Mouse (Mus musculus) heart, adult 8-10 months (tissue): ENCODE measurements at regions not wholly inside any gene's neighbourhood (a gene's known extent, or its start where the extent isn't known, plus 50 kb on each side); places are given as distances from the start of the nearest gene placed in this dataset.
"Not testable (repeated sequence)": the region's sequence is repeated elsewhere in the genome, so short reads cannot be mapped to it uniquely, and the experiment has no call there.

Experiments
- DNase-seq: peaks from one replicate; pipeline ENCODE4 v3.0.0; 2022; ENCODE audit warnings: low spot score

DNA sequence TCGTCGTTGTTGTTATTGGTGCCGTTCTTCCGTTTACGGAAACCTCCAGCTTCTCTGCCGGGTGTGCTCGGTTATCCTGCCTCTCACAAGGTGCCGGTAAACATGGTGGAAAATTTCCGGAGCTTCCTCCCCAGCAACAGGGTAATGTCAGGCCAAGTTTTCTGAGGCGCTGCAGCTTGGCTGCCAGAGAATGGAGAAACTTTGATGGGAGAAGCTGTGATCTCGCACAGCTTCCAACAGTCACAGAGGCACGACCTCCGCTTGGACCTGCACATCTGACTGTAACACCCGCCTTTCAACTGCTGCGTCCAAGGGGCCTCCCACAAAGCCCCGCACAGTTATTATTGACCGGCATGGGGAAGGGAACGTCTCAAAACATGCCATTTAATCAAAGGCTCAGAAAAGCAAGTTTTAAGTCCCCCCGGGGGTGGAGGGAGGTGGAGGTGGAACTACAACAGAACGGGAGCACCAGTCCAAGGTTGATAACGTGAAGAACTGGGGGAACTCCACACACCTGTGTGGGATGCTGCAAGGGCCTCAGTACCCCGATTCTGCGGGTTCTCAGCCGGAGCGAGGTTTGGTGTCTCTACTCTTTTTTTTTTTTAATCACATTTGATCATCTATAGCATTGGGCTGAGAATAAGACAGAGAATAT is 299.1 kb downstream of the Vrk1 start:
- no peak for DNase-seq

DNA sequence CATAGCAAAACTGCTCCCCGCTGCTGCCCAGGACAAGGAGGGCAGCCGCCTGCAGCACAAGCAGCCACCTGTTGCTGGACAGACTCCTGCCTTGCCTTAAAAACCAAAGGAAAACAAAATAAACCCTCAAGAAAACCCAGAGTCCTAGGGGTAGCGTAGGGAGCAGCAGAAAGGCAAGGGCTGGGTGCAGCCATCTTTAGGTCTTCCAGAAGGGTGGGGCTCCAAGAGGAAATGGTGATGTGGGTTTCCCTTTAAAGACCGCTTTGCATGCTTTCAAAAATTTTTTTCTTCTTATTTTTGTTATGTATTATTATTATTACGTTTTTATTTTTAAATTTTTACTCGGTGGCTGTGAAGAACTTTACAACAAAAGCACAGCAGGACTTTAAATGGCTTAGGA is 300.1 kb downstream of the Vrk1 start:
- no peak for DNase-seq

DNA sequence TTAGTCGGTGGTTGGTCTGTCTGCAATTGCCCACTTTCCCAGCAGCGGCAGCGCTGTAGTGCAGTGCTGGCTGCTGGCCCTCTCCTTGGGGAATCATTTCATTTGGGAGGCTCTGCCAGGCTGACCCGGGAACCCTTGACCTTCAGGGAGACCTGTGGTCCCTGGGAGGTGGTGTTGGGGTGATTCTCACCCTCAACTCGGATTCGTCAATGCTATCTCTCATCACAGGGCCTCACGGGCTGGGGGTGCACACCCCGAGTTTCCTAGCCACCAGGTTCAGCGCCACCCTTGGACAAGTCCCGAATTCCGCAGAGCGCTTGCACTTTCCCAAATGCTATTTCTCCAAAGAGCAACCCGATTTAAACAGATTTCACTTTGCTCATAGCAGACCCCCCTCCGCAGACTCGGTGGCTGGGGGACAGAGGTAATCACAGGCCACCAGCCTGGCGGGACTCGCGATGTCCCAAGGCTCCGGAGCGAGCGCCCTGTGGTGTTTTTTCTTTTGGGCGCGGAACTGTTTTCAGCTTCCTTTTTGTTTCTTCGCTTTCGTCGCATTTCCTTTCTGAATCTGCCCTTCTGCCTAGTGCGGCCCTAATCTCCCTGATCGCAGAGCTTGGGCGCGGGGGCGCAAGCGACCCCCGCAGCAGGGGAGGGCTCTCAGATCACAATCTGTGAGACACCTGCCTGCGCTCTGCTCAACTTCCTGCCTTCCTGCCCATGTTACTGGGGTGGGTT is 300.7 kb downstream of the Vrk1 start:
- peak; percentile 3 for DNase-seq

DNA sequence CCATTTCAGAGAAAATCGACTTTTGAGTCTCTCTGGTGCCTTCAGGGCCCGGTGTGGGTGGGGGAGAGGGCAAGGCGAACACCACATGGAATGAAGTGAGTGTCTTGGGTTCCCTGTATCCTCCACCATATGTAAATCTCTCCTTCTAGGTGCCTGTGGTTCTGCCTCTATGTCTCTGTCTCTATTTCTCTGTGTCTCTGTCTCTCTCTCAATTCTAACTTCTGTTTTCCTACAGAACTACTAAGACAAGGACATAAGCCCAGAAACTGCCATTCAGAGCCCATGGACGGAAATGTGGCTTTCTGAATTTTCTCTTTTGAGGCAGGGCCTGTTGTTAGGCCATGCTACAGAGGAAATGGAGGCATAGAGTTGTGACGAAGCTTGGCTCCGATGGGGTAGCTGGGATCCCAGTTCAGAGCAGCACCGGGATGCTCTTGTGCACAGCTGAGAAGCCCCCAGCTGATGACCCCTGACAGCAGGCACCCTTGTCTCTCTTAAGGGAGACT is 301.3 kb downstream of the Vrk1 start:
- no peak for DNase-seq

GRCm38 (mm10) chr12:106311831-106312600 is 302.0 kb downstream of the Vrk1 start:
- no peak for DNase-seq

- DNase-seq, result no peak
These were observed 307.7 kb downstream of the Vrk1 start for GRCm38 (mm10) chr12:106317738-106318137.

DNA sequence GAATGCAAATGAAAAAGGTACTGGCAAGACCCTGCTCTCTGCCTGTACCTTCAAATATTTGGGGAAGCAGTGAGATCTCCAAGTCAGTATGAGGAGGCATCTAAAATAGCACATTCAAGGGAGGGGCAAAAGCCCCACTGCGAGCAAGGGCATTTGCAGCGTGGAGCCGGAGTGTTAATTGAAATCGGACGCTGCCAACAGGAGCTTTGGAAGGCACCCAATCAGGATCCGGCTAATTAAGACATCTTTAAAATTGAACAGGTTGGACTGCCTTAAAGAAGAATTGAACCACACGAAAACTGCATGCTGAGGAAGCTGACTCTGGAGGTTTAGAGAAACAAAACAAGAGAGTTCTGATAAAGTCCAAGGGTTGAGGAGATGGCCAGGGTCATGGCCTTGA is 311.5 kb downstream of the Vrk1 start:
- no peak for DNase-seq

GRCm38 (mm10) chr12:106326611-106327010 is 316.6 kb downstream of the Vrk1 start:
- no peak for DNase-seq

DNA sequence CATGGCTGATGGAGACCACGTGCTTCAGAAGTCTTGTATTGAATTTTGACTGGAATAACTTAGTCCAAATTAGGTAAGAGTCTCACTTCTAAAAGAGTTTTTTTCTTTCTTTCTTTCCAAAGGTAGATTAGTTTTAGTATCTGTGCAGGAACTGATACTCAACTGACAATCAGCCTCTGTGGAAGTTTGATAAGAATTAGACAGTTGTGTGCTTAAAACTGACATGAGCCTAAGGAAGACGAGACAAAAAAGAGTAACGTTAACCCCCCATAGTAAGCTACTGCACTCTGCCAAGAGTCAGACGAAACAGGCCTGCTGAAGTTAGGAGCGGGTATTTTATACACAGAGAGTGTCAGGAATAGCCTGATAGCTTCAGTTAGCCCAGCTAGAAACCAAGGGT is 317.3 kb downstream of the Vrk1 start:
- DNase-seq, result no peak

GRCm38 (mm10) chr12:106357867-106358266 is 347.8 kb downstream of the Vrk1 start:
- DNase-seq, result no peak

DNA sequence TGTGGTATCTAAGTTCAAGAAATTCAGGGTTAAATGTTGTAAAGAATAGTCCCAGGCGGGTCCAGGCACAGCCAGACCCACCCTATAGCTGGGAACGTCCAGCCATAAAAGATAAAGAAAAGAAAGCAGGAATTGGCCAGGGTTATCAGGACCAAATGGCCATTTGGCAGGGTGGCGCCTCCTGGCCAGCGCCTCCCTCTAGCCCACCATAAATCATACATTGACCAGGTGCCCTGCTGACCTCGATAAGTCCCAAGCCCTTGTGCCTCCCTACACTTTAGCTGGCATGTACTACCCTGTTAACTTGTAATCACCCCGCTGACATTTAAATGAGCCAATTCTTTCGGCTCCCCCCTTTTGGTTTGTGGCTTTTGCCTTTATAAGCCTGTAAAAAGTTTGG is 351.6 kb downstream of the Vrk1 start:
- not testable (repeated sequence) for DNase-seq

- DNase-seq, result no peak
These were observed 364.9 kb downstream of the Vrk1 start for GRCm38 (mm10) chr12:106374840-106375375.

DNA sequence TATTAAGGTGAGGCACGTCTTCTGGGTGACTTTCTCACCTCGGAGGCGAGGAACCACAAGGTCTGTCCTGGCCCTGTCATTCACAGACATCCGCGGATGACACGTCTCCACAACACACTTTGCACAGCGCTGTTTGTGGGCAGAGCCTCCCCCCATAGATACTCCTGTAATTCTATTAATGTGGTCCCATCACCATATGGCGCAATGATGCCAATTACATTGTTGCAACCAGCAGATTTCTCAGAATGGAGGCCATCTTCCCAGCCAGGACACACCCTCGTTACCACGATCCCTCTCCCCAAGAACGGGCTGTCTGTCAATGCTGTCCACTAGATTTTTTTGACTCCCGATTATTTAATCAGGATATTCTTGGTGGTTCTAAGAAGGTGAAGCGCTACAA is 365.9 kb downstream of the Vrk1 start:
- DNase-seq, result no peak

DNA sequence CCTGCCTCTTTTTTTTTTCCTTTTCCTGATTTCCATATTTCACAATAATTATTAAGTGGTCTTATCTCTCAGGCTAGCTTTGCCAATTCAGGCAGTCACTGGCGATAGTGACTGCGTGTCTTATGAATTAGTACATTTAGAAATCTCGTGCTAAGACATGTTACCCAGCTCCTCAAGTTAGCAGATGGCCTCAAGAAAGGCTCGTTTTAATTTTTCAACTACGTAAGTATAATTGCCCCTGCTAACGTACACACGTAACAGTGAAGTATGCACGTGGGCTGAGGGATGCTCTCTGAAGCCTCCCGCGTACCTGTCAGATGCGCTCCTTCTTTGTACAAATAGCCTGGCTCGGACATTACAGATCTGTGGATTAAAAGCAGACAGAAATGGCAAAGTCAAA is 366.8 kb downstream of the Vrk1 start:
- no peak for DNase-seq

DNA sequence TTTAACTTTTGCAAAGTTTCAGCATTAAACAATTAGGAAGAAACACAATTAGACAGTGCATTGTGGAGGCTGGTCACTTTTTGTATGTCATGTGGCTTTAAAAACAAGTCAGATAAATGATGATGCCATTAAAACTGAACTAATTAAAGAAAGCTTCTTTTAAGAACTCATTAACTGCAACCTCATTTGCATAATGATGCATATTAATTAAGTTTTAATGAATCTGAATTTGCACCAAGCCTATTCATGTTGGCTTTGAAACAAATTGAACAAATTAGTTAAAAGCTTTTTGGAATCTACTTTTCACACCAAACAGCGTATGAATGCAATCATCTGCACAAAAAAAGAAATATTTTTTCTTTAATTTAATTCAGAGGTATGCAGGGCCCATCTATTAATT is 367.3 kb downstream of the Vrk1 start:
- no peak for DNase-seq

DNA sequence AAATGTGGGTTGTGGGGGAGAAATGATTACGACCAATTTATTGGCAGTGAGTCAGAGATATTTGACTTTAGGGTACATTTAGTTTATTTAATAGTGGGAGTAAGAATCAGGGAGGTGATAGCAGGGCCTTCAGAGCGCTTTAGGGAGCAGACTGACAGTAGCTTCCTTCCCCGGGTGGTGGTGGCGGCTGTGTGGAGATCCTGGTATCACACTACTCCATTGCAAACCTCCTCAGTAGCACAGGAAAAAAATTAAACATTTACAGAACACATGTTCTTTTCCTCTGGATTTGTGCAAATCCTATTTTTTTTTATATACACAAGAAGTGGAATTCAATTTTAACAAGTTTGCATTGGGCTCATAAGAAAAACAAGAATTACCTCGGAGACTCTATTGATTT is 367.7 kb downstream of the Vrk1 start:
- no peak for DNase-seq

GRCm38 (mm10) chr12:106378303-106379075 is 368.5 kb downstream of the Vrk1 start:
- no peak for DNase-seq

DNA sequence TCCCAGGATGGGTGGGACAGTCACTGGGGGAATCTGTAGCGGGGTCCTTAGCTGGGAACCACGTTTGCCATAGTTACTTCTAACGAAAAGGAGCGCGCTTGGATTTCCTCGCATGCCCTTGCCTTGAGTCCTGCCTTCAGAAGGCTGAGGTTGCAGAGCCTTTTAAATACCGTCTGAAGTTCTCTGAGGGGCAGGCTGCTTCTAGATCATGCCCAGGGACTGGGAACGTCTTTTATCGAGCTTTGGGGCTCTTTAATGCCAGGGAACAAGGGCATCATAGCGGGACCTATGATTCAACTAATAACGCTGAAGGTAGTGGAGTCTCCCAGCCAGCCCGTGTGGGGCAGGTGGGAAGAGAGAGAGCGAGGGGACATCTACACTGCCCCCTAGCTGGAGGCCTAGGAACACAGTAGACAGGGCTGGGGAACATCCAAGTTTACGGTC is 369.1 kb downstream of the Vrk1 start:
- DNase-seq, result no peak

GRCm38 (mm10) chr12:106379779-106380178 is 369.8 kb downstream of the Vrk1 start:
- DNase-seq, result no peak

DNA sequence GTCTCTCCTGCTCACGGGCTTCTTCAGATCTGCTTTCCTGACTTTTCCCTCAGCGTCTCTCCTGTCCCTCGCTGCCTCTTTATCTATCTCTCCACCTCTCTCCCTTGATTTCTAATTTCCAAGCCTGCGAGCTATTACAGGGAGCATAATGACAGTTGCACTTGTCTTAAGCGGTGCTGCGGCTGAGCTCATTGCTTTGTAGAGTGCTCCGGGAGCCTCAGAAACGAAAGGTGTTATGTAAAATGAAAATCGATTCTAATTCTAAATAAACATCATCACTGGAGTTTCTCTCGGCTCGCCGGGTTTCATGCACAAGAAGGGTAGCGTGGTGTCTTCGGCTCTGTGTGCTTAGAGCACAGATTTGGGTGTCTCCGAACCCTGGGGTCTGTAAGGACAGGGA is 371.8 kb downstream of the Vrk1 start:
- DNase-seq, result no peak

- DNase-seq, result no peak
These were observed 379.2 kb downstream of the Vrk1 start for GRCm38 (mm10) chr12:106389214-106389613.
